Mouse (Mus musculus): ENCODE measurements at regions not wholly inside any gene's neighbourhood (a gene's known extent, or its start where the extent isn't known, plus 50 kb on each side); places are given as distances from the start of the nearest gene placed in this dataset.

DNA sequence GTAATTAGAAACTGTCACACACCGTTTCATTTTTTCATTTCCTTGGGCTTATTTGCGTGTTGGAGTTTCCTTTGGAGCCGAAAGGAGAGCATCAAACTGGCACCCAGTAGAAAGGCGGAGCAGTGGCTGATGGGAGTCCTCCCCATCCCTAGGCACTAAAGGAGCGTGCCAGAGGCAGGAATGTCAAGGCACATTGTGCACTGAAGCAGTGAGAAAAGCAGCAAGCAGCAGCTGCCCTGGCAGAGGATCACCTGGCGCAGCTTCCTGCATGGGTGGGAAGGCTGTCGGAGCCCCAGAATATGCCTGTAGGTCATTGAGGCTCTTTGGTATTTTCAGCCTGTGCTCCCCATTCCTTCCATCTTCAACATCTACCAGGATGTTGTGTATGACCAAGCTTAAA, 68.3 kb upstream of the Itga4 start:
- no peak for DNase-seq

DNA sequence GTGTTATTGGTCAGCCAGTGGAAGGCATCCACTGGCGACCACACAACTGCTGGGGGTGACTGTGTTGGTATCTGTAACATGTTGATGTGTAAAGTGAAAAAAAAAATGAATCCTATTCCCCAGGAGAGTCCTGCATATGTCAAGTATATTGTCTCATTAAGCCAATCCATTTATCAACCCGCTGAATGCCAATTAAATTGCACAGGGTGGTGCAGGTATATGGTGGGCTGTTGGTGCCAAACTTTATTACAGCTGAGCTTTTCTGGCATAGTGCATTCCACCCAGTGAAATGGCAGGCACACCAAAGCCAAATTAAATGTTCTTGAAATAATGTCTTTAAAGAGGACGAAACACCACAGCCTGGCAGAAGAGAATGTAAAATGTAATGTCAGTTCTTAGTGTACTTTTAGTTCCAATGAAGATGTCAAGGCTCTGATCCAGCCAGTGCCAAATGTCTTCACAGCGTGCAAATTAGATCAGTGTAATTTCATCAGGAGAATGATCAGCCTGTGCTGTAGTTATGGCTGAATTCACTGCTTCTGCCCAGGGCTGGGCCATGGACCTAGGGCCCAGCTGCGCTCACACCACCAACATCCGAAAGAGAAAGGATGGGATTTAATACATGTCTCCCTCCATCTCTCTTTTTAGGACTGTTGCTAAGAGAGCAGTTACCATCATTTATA, 66.6 kb upstream of the Itga4 start:
- DNase-seq, result no peak

DNA sequence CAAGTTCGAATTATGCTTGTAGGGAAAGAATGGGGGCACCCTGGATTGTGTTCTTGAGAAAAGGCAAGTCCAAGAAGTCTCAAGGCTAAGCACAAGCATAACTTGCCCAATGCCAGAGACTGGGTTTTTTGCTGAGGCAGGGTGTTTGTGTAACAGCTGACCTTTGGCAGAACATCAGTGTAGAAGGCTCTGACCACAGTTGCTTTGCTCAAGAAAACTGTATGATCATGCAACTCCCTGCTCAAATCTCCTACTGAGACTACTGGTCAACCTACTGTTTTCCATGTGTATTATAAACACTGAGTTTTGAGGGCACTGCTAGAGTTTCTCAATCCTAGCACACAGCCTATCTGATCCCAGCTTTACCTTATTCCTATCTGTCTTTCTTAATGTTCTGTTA, 61.4 kb upstream of the Itga4 start:
- DNase-seq, result peak; percentile 42

DNA sequence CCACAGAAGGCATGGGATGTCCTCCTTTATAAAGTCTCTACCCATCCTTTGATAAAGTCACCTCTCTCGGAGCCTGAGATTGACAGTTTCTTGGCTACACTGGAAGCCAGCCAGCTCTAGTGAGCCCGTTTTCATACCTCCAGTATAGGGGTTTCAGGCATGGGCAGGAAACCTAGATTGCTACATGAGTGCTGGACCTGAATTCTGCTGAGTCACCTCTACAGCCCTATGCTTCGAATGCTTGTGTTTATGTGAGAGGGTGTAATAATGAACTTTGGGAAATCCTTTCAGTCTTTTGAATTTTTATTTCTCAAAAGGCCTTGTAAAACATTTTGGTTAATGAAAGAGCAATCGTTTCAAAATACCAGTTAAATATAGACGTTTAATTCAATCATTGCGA, 53.5 kb upstream of the Itga4 start:
- DNase-seq, result no peak

All from adrenal gland, adult 2 months (tissue).